Mouse (Mus musculus): Measurements from ENCODE around the gene Col13a1. TPM values are rescaled to one million over a fixed set of nuclear protein-coding genes. Genes with fewer than 3 reads are reported as not detected.

Col13a1 gene
- total RNA-seq, 2 experiments from 2014 or later: 1.0 to 1.4 TPM

GRCm38 (mm10) chr10:61968003-61968553 lies 10.8 kb downstream of the Col13a1 start:
- no peak for DNase-seq

- DNase-seq: no peak
Observed at GRCm38 (mm10) chr10:61967207-61967606, 11.7 kb downstream of the Col13a1 start.

DNA sequence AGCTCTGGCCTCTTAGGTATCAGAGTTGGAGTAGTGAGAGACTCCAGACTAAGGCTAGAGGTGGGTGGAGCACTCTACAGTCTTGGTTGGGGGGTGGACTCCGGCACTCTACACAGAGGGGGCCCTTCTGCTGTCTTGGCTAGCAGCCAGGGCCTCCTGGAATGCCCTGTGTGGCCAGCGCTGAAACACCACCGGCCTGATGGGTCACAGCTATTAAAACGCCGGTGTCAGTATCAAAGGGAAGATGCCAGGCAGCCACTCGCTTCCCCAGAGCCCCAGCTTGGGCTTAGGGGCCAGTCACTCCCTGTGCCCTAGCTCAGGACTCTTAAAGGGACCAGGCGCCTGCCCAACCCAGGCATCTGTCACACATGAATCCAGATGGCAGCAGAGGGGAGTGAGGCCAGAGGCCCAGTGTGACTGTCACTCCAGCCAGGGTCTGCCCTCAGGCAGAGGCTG lies 13.5 kb downstream of the Col13a1 start:
- DNase-seq: peak; percentile 57

- DNase-seq: no peak
Observed at GRCm38 (mm10) chr10:61956718-61957117, 22.2 kb downstream of the Col13a1 start.

DNA sequence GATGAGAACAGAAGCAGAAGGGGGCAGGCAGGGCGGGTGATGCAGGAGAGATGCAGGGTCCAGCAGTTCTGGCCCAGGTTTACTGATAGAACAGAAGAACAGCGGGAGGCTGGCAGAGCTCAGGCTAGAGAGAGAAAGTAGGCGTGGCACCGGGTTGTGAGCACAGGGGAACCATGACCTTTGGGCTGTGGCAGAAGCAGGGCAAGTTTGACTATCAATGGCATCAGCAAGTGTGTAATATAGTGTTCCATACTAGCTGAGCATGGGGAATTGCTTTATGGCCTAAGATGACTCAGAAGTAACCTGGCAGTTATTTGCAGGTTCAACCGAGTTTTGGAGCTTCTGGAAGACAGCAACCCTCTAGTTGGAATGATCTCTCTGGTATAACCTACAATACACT lies 25.0 kb downstream of the Col13a1 start:
- DNase-seq: no peak

GRCm38 (mm10) chr10:61949542-61949941 lies 29.4 kb downstream of the Col13a1 start:
- no peak for DNase-seq

DNA sequence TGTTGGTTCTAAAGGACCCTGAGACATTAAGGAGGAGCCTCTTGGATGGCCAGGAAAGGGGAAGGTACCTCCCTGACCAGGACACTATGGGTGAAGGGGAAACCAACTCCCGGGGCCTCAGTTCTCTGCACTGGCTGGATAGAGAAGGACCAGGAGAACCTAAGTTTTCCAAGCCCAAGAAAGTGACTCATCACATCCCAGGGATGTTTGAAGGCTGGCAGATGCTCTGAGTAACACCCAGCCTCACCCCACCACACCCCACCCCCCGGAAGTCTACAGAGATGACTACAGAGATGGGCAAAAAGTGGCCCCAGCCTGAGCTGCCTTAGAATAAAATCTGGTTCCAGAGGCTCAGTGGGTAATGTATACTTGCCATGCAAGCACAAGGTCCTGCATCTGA lies 34.5 kb downstream of the Col13a1 start:
- DNase-seq: no peak

- DNase-seq: no peak
Observed at GRCm38 (mm10) chr10:61943480-61943879, 35.4 kb downstream of the Col13a1 start.

DNA sequence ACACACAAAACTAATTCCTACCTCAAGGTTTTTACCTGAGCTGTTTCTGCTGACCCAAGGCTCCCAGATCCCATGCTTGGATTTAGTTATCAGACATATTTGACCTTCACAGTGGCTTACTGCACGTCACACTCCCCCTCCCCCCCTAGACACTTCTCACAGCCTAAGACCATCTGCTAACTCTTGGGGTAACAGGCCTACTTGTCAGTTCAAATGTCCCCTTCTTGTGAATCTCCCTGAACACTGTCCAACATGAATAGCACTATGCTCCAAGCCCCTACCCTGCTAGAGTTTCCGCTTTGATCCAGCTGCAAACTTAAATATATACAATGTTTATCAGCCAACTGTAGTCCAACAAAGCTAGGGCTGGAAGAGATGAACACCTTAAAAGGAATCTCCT lies 36.2 kb downstream of the Col13a1 start:
- no peak for DNase-seq

DNA sequence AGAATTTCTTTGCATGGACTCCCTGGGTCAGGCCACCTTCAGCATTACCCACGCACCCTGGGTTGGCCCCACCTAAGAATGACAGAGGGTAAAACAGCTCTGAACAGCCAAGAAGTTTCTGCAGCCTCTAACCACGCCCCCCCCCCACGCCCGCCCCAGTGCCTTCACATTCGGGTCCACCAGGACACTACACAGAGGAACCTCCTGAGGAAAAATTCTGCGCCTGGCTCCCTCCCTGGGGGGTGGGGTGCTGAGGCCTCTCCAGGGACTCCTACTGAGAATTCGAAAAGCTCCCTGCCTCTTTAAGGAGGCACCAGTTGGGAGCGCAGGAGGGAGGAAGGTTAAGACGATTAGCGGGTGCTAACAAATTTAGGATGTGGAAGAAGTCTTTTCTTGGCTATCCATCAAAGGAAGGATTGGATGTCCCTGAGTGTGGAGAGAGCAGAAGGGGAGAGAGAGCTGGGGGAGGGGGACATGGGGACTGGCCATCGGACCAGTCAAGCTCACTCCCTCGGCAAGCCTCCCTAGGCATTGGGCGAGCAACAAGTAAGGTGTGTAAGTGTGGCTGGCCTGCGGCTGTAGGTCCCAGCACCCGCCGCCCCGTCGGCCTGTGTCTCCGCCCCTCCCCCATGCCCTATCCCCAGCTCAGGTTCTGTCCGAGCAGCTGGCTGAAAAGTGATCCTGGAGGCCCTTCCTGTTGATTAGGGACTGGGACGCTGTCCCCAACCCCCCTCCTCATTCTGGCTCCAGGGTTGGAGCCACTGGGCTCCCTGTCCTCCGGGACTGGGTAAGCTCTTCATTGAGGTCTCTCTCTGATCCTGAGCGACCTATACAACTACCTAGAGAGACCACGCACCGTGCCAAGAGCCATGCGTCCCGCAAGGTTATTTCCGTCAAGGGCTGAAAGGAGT lies 42.4 kb downstream of the Col13a1 start:
- peak; percentile 44 for DNase-seq

GRCm38 (mm10) chr10:61931678-61932077 lies 47.2 kb downstream of the Col13a1 start:
- DNase-seq: no peak

GRCm38 (mm10) chr10:61929901-61930300 lies 49.0 kb downstream of the Col13a1 start:
- DNase-seq: no peak

DNA sequence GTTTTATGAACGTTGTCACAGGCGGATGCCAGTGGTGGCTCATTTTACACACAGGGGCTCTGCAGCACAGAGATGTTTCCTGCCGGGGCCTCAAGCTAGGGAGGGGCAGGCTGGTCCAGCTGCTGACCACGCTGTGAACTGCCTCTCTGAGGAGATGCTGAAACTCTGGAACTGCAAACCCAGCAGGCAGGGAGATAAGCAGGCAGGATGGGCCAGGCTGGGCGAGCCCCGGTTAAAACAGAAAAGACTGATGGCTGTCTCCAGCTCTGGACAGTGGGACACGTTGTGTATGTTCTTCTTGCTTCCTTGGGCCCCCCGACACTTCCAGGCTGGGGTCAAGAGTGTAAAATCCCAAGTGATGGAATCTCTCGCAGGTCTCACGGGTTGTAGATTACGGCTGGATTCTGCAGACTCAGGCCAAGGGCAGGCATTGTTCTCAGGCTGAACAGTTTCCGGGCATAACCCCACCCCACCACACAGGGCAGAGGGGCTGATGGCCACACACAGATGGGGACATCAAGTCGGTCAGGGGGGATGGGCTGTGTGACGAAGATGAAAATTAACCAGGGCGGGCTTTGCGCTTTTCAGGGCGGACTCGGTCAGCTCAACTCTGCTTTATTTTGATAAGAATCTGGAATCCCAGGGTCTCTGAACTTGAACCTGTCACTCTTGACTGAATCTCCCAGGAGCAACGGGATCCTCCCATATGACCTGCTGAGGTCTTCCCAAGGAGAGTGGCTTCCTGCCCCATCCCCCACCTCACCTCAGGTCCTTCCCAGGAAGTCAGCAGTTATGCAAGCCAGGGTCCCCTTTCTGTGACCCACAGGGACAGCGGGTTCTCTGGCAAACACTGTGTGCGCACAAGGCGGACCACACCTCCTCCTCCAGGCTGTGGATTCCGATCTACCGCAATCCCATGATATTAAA lies 49.9 kb downstream of the Col13a1 start:
- DNase-seq: no peak

GRCm38 (mm10) chr10:61925691-61926090 lies 53.2 kb downstream of the Col13a1 start:
- DNase-seq: no peak

DNA sequence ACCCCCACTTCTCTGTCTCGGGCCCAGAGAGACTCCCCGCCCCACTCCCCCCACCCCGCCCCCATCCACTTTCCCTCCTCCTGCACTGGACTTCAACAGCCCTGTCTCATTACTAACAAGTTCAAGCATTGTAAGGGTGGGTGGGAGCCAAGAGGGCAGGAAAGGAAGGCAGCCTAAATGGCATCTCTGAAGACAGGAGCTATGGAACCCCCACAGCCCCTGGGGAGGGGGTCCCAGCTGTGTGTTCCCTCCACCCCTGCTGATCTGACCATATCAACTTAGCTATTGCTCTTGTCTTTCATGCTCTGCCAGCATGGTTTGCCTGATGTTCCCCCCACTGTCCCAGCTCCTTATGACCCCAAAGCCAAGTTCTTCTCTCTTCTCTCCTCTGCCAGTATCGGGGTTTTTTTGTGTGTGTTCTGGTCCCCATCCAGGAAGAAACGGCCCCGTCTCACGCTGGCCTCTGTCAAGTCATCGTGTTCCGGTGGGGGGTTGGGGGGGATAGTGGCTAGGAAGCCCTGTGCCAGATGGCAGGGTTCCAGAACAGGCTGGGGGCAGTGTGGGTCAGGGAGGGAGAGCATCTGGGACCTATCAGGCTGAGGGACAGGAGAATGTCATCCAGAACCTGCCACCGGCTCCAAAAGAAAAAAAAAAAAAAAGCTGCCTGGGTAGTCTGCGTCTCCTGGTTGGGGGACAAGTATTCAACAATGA lies 58.1 kb downstream of the Col13a1 start:
- no peak for DNase-seq

DNA sequence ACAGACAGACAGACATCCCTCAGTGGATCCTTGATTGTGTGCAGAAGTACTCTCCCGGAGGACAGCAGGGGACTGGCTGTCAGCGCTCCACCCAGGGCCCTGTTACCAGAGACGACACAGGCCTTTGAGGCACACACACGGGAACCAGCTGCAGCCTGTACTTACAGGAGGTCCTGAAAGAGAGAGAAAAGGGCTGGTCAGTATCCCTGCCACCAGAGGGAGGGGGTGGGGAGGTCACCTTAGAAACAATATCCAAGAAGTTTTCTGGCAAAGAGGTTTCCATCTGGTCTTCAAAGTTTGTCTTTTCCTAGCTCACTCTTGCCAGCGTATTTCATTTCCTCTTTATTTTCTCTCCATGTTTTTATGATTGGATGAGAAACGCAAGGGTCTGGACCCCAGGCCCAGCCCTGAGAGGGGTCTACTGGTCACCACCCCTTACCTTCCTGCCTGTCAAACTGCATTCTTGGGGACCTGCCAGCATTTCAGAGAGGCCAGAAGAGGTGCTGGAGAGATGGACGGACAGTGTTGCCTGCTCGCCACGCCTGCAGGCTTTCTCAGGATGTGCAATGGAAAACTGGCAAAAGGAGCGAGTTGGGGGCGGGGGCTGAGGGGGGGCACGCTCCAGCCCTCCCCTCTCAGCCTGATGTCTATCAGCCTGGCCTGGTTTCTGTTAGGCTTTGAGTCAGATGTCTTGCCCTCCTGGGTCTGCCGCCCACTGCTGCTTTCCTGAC lies 58.8 kb downstream of the Col13a1 start:
- peak; percentile 12 for DNase-seq

GRCm38 (mm10) chr10:61919496-61919895 lies 59.4 kb downstream of the Col13a1 start:
- DNase-seq: no peak

GRCm38 (mm10) chr10:61917066-61917465 lies 61.8 kb downstream of the Col13a1 start:
- DNase-seq: no peak

DNA sequence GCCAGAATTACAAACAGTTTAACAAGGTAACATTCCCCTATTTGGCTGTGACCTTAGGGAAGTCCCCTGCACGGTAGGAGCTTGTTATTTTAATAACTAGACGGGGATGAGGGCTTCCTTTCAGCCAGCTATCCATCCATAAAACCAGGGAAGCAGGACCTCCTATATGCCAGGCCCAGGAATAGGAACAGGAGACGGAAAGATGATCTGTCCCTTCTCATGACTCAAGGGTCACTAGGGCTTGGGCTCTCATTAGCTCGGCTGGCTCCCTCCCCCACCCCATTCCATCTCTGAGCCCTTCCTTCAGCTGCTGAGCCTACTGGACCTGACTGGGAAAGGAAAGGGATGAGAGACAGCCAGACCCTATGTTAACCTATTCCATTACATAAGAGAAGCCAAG lies 67.1 kb downstream of the Col13a1 start:
- DNase-seq: no peak

GRCm38 (mm10) chr10:61909004-61909403 lies 69.9 kb downstream of the Col13a1 start:
- no peak for DNase-seq

DNA sequence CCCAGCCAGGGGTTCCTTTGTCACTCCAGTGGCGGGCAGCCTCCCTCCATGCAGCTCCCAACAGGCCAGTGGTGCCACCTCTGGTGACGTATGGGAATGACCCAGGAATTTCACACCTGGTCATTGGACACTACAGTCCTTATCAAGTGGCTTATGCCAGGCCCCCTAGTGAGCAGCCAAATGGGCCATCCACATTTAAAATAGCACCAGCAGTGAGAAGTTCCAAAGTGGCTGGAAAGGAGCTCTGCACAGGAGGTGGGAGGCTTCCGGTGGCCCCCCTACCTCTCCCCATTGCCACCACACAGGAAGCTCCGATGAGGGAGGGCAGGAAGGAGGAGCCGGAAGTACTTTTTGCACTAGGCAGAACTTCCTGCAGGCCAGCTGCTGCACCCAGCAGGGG lies 72.7 kb downstream of the Col13a1 start:
- DNase-seq: peak; percentile 28

Measured in gastrocnemius, postnatal 25 days (tissue).